Mouse (Mus musculus) heart, adult 2 months (tissue): ENCODE measurements around the gene Zfp46. TPM values are rescaled to one million over a fixed set of nuclear protein-coding genes. Genes with fewer than 3 reads are reported as not detected.

Experiments
- DNase-seq, 2 experiments: peaks; one replicate each; pipeline ENCODE4 v3.0.0; 2021
- H3K27ac ChIP-seq: fragments of 200-600 bp; 2 replicates; pipeline ENCODE4 v1.8.1; 2022
- H3K27me3 ChIP-seq: fragments of 200-500 bp; 2 replicates; pipeline ENCODE4 v1.6.1; 2012; ENCODE audit warnings: mild to moderate bottlenecking, low read length, inconsistent platforms, mixed read lengths; ENCODE audit not compliant: control insufficient read depth, insufficient read depth
- H3K36me3 ChIP-seq: fragments of 200-500 bp; 2 replicates; pipeline ENCODE4 v1.6.1; 2012; ENCODE audit warnings: low read length, inconsistent platforms; ENCODE audit not compliant: control insufficient read depth, insufficient read depth
- H3K4me1 ChIP-seq: fragments of 200-500 bp; 2 replicates; pipeline ENCODE4 v1.6.1; 2011; ENCODE audit warnings: low read length; ENCODE audit not compliant: control insufficient read depth, insufficient read depth
- H3K4me3 ChIP-seq: fragments of 200-600 bp; 2 replicates; pipeline ENCODE4 v1.8.1; 2022
- H3K79me2 ChIP-seq: fragments of 200-500 bp; replicated peaks from 2 replicates; pipeline ENCODE4 v1.6.1; 2012; ENCODE audit warnings: mild to moderate bottlenecking, inconsistent platforms, low read length, moderate library complexity, mixed read lengths; ENCODE audit not compliant: control insufficient read depth, insufficient read depth
- H3K9ac ChIP-seq: fragments of 200-500 bp; 2 replicates; pipeline ENCODE4 v1.6.1; 2012; ENCODE audit warnings: low read depth, mild to moderate bottlenecking, control low read depth, inconsistent platforms, low read length, mixed read lengths
- CTCF ChIP-seq: fragments of 200-600 bp; IDR thresholded peaks from 2 replicates; pipeline ENCODE4 v1.8.1; 2022; ENCODE audit warnings: antibody characterized with exemption, mild to moderate bottlenecking, moderate library complexity
- EP300 ChIP-seq: fragments of 200-500 bp; IDR thresholded peaks from 2 replicates; pipeline ENCODE4 v1.6.1; 2011; ENCODE audit warnings: low read depth, low read length, control low read depth; ENCODE audit not compliant: insufficient read depth
- POLR2A ChIP-seq: fragments of 200-500 bp; IDR thresholded peaks from 2 replicates; pipeline ENCODE4 v1.6.1; 2011; ENCODE audit warnings: mild to moderate bottlenecking, low read depth, low read length, control low read depth; ENCODE audit not compliant: insufficient read depth
- WGBS: fragments of 180-500 bp; shearing (Covaris S2); methylation state at CpG from one replicate; pipeline ENCODE4 v1.1.7; 2018; 5-methylcytosine and 5-hydroxymethylcytosine counted together
- intact Hi-C: fragments of 180-260 bp; cut with DNase I; formaldehyde crosslinking; loops from one replicate; pipeline ENCODE4 v1.15.1; 2025
- polyA plus RNA-seq: library from polyadenylated mRNA; depleted of rRNA; stranded (reverse); fragments of >200 nt; gene quantifications from 2 replicates; pipeline ENCODE4 v1.2.3, GENCODE M21; 2012
- total RNA-seq, 2 experiments: library from RNA; stranded (reverse); gene quantifications; 2 replicates each; pipeline ENCODE4 v1.2.3; 2021

Gene Zfp46
- total and polyA plus RNA-seq, 3 experiments: 32.1 to 39.6 (median 33.7) TPM

- DNase-seq: no peak
- Histone ChIP-seq H3K79me2 (peaks cover 3% of the 10 kb centered on the region), H3K4me3 (no peak overlapping the region), H3K27ac (no peak overlapping the region), H3K36me3 (peaks cover 6% of the 10 kb centered on the region; the same call in 1 of the 2 replicates), H3K9ac (no peak overlapping the region), H3K4me1 (peaks cover 1% of the 10 kb centered on the region; the same call in 1 of the 2 replicates), H3K27me3 (no peaks in the 10 kb centered on the region)
- intact Hi-C loops: no loop called here
- TF ChIP-seq CTCF (no peak), POLR2A (no peak), EP300 (no peak)
- 52% methylated on average over 4 of the region's 4 CpGs for WGBS
Measured at GRCm38 (mm10) chr4:136320016-136320415, 35.5 kb downstream of the Zfp46 start.

DNA sequence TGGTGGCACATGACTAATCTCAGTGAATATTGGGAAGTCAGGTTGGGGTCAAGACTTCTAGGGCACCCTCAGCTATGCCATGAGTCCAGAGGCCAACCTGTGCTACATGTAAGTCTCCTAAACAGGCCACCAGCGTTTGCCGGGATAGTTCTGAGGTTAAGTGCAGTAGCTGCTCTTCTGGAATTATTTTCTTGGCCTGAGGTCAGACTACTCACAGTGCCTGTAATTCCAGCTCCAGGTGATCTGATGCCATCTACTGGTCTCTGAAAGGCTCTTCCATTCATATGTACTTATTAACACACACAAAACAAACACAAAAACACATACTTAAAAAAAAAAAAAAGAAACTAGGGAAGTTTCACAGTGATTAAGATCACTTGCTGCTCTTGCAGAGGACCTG, 39.7 kb downstream of the Zfp46 start:
- Histone ChIP-seq H3K27ac (no peak overlapping the region), H3K4me1 (peaks cover 1% of the 10 kb centered on the region; the same call in 1 of the 2 replicates), H3K4me3 (no peak overlapping the region), H3K36me3 (peaks cover 7% of the 10 kb centered on the region), H3K9ac (no peak overlapping the region), H3K79me2 (peaks cover 3% of the 10 kb centered on the region), H3K27me3 (no peaks in the 10 kb centered on the region)
- DNase-seq: peak in 1 of 2 experiments; percentile 19
- TF ChIP-seq EP300: no peak
- peak; percentile 78 for TF ChIP-seq CTCF
- no peak for TF ChIP-seq POLR2A
- 19% methylated on average over 2 of the region's 2 CpGs for WGBS
- intact Hi-C loops: loop anchor here (1.0 kb wide), 1 partner anchor 64 kb away; no protein-coding TSS in a partner anchor

DNA sequence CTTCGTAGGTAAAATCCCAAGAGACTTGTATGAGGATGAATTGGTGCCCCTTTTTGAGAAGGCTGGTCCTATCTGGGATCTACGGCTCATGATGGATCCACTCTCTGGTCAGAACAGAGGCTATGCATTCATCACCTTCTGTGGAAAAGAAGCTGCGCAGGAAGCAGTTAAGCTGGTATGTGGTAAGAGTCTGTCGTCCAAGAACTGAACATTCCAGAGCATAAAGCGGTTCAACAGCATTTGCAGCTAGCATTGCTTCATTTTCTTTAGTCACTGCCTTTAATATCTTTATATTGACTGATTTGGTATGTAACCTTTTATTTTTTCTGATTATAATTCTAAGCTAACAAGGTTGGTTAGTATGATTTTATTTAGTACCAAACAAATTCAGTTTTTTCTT, 42.8 kb downstream of the Zfp46 start:
- Histone ChIP-seq H3K79me2 (no peaks in the 10 kb centered on the region; the same call in 1 of the 2 replicates), H3K27ac (no peak overlapping the region), H3K4me3 (no peak overlapping the region), H3K27me3 (no peaks in the 10 kb centered on the region), H3K9ac (no peak overlapping the region), H3K4me1 (peaks cover 1% of the 10 kb centered on the region; the same call in 1 of the 2 replicates), H3K36me3 (peaks cover 5% of the 10 kb centered on the region)
- WGBS: 56% methylated on average over 5 of the region's 5 CpGs
- TF ChIP-seq POLR2A (no peak), CTCF (no peak), EP300 (no peak)
- intact Hi-C loops: no loop called here
- DNase-seq: no peak

- Histone ChIP-seq H3K27me3 (no peaks in the 10 kb centered on the region), H3K27ac (no peak overlapping the region), H3K79me2 (no peaks in the 10 kb centered on the region; the same call in 1 of the 2 replicates), H3K4me1 (peaks cover 1% of the 10 kb centered on the region; the same call in 1 of the 2 replicates), H3K36me3 (peaks cover 6% of the 10 kb centered on the region), H3K9ac (no peak overlapping the region), H3K4me3 (no peak overlapping the region)
- intact Hi-C loops: no loop called here
- no peak for TF ChIP-seq EP300
- TF ChIP-seq CTCF: peak; percentile 56
- no peak for DNase-seq
Measured at GRCm38 (mm10) chr4:136328115-136328514, 43.6 kb downstream of the Zfp46 start.

DNA sequence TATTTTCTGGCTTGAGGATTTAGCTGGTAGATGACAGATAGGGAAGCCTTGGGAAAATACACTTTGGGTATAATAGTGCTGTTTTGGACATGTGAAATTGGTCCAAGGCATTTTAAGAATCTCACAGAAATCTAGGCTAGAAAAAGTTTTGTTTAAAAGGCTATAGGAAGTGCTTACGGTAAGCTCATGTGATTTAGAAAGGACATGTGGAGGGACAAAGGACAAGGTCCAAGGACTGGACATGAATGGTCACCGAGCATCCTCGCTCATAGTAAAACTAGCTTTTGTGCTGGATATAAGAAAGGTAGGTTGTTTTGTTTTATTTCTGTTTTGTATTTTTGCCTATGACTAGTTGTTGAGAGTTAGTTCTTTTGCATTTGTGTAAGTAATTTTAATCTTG, 47.2 kb downstream of the Zfp46 start:
- Histone ChIP-seq H3K79me2 (no peaks in the 10 kb centered on the region; the same call in 1 of the 2 replicates), H3K4me3 (no peak overlapping the region), H3K27ac (no peak overlapping the region), H3K4me1 (no peaks in the 10 kb centered on the region), H3K27me3 (no peaks in the 10 kb centered on the region), H3K9ac (no peak overlapping the region), H3K36me3 (peaks cover 17% of the 10 kb centered on the region)
- TF ChIP-seq POLR2A: no peak
- no peak for TF ChIP-seq CTCF
- no peak for TF ChIP-seq EP300
- WGBS: 92% methylated on average over 3 of the region's 3 CpGs
- DNase-seq: no peak
- intact Hi-C loops: no loop called here

DNA sequence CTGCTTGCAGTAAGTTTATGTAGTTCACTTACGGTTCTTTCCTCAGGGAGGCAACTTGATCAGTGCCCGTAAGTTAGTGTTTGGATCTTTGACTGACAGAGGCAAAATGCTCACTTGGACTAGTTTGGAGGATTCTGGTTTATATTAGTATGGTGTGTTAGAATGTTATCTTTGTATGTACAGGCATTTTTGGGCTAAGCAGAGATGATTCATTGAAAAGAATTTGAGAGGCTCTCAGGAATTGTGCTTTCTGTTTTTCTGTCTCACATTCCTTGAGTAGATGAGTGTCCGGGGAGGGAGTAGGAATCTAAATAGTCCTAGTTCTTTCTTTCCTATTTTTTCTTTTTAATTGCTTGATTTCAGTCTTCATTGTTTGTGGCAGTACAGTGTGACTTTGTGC, 48.7 kb downstream of the Zfp46 start:
- DNase-seq: no peak
- TF ChIP-seq POLR2A (no peak), CTCF (no peak), EP300 (no peak)
- H3K36me3 ChIP-seq: peaks cover 19% of the 10 kb centered on the region

More for the DNA sequence above, 48.7 kb downstream of the Zfp46 start:
- no peak overlapping the region for H3K9ac ChIP-seq
- H3K27ac ChIP-seq: no peak overlapping the region
- H3K4me3 ChIP-seq: no peak overlapping the region
- no peaks in the 10 kb centered on the region; the same call in 1 of the 2 replicates for H3K79me2 ChIP-seq
- no peaks in the 10 kb centered on the region for H3K4me1 ChIP-seq
- H3K27me3 ChIP-seq: no peaks in the 10 kb centered on the region
- WGBS: 74% methylated on average over 3 of the region's 3 CpGs
- intact Hi-C loops: no loop called here
